Mouse (Mus musculus) spleen, adult 2 months (tissue): Measurements from ENCODE around the gene Snx13. TPM values are rescaled to one million over a fixed set of nuclear protein-coding genes. Genes with fewer than 3 reads are reported as not detected.

Source experiments
- DNase-seq, 2 experiments: peaks; one replicate each; pipeline versions ENCODE4 v3.0.0 to v3.0.0-alpha.2; 2012 to 2021; ENCODE audit warnings: low spot score in 2 of 2, low read depth in 1 of 2
- H3K27ac ChIP-seq: fragments of 200-500 bp; 2 replicates; pipeline ENCODE4 v1.5.1; 2012; ENCODE audit warnings: low read length, inconsistent platforms; ENCODE audit not compliant: insufficient read depth
- H3K27me3 ChIP-seq: fragments of 200-500 bp; 2 replicates; pipeline ENCODE4 v1.6.1; 2012; ENCODE audit warnings: mild to moderate bottlenecking, moderate library complexity, low read length, inconsistent platforms; ENCODE audit not compliant: control insufficient read depth, insufficient read depth
- H3K36me3 ChIP-seq: fragments of 200-500 bp; 2 replicates; pipeline ENCODE4 v1.6.1; 2012; ENCODE audit warnings: mild to moderate bottlenecking, low read length, inconsistent platforms; ENCODE audit not compliant: control insufficient read depth, insufficient read depth
- H3K4me1 ChIP-seq: fragments of 200-500 bp; 2 replicates; pipeline ENCODE4 v1.6.1; 2011; ENCODE audit warnings: inconsistent platforms; ENCODE audit not compliant: control insufficient read depth, insufficient read depth, insufficient read length
- H3K4me3 ChIP-seq: fragments of 200-500 bp; 2 replicates; pipeline ENCODE4 v1.5.1; 2011; ENCODE audit warnings: mild to moderate bottlenecking, inconsistent platforms; ENCODE audit not compliant: insufficient read depth, insufficient read length; ENCODE audit errors: extremely low read depth
- CTCF ChIP-seq: fragments of 200-500 bp; IDR thresholded peaks from 2 replicates; pipeline ENCODE4 v1.5.1; 2011; ENCODE audit warnings: mild to moderate bottlenecking, inconsistent platforms; ENCODE audit not compliant: insufficient read depth, insufficient read length, insufficient replicate concordance; ENCODE audit errors: extremely low read depth
- POLR2A ChIP-seq: fragments of 200-500 bp; IDR thresholded peaks from 2 replicates; pipeline ENCODE4 v1.6.1; 2011; ENCODE audit warnings: low read depth, low read length, inconsistent platforms
- WGBS: fragments of 180-500 bp; shearing (Covaris S2); methylation state at CpG from one replicate; pipeline ENCODE4 v1.1.7; 2018; 5-methylcytosine and 5-hydroxymethylcytosine counted together
- polyA plus RNA-seq: library from polyadenylated mRNA; depleted of rRNA; stranded (reverse); fragments of >200 nt; gene quantifications from 2 replicates; pipeline ENCODE4 v1.2.3, GENCODE M21; 2012; rRNA removed

The Snx13 gene
- polyA plus RNA-seq, 1 experiment, result 2.4 TPM

DNA sequence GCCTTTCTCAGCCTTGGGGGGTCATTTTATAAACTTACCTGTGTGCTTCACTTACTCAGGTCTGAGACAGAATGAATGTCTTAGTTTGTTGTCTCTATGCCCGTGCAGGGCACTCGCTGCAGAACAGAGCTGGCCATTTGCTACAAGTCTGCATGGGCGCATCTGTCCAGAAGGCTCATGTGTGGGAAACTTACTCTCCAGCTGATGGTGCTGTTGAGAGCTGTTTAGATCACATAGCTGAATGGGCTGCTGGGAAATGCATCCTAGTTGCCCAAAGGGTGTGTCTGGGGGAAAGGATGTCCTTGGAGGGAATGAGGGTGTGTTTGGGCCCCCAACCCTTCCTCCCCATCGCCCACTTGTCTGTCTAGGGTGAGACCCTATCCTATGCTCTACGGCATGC lies 137.3 kb downstream of the Snx13 start:
- Histone ChIP-seq H3K36me3 (no peaks in the 10 kb centered on the region), H3K27ac (no peak overlapping the region), H3K4me3 (no peak overlapping the region), H3K27me3 (no peaks in the 10 kb centered on the region), H3K4me1 (no peaks in the 10 kb centered on the region)
- no peak for DNase-seq
- TF ChIP-seq CTCF, result no peak
- no peak for TF ChIP-seq POLR2A
- WGBS, result 82% methylated on average over 5 of the region's 5 CpGs

- peak; percentile 39 to 57 for DNase-seq
- Histone ChIP-seq H3K27ac (no peak overlapping the region), H3K4me3 (no peak overlapping the region), H3K27me3 (no peaks in the 10 kb centered on the region), H3K4me1 (no peaks in the 10 kb centered on the region), H3K36me3 (no peaks in the 10 kb centered on the region)
- WGBS, result 54% methylated on average over 17 of the region's 17 CpGs
- TF ChIP-seq POLR2A (no peak), CTCF (peak; percentile 20; the same call in 1 of the 2 replicates)
Observed at GRCm38 (mm10) chr12:35191698-35192425, 144.9 kb downstream of the Snx13 start.

GRCm38 (mm10) chr12:35192426-35192769 lies 145.4 kb downstream of the Snx13 start:
- no peak for TF ChIP-seq CTCF
- TF ChIP-seq POLR2A, result no peak
- 33% methylated on average over 2 of the region's 2 CpGs for WGBS
- H3K4me3 ChIP-seq, result no peak overlapping the region
- H3K4me1 ChIP-seq, result no peaks in the 10 kb centered on the region
- H3K27ac ChIP-seq, result no peak overlapping the region
- no peak for DNase-seq
- H3K27me3 ChIP-seq, result no peaks in the 10 kb centered on the region
- H3K36me3 ChIP-seq, result no peaks in the 10 kb centered on the region

Other genes starting within 250 kb of the Snx13 start
- gene Hdac9, start 130.1 kb upstream of the Snx13 start, polyA plus RNA-seq, result 8.8 and 8.9 TPM in 2 replicates
- not detected in 2 replicates for gene Prps1l1, start 62.4 kb upstream of the Snx13 start, polyA plus RNA-seq